Mouse (Mus musculus): ENCODE measurements around the gene Rtkn2.

Rtkn2 gene

GRCm38 (mm10) chr10:67996171-67996570 is 16.8 kb downstream of the Rtkn2 start:
- DNase-seq (ENCODE audit: low read depth, low spot score) = peak; percentile 40

GRCm38 (mm10) chr10:67998116-67998635 is 18.8 kb downstream of the Rtkn2 start:
- DNase-seq (ENCODE audit: low read depth, low spot score) = peak; percentile 91

DNA sequence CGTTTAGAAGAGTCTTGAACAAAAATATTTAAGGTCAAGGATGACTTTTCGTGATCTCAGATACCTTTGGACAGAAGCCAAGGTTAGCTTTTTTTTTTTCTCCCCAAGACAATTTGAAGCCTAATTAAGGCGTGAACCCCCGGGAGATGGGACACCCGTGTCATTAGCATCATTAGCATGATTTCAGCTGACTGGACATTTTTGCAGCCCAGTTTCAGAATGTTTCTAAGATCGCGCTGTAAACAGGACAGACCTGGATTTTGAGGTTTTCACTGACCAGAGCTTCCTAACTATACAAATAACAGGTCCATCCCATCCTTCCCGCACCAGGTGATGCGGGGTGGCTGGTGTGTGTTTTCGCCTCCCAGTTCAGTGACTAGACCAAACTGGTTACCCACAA is 19.8 kb downstream of the Rtkn2 start:
- DNase-seq (ENCODE audit: low read depth, low spot score) = no peak

GRCm38 (mm10) chr10:68001456-68001855 is 22.1 kb downstream of the Rtkn2 start:
- peak; percentile 73 for DNase-seq (ENCODE audit: low read depth, low spot score)

- no peak for DNase-seq (ENCODE audit: low read depth, low spot score)
These were observed 24.5 kb downstream of the Rtkn2 start for GRCm38 (mm10) chr10:68003651-68004422.

DNA sequence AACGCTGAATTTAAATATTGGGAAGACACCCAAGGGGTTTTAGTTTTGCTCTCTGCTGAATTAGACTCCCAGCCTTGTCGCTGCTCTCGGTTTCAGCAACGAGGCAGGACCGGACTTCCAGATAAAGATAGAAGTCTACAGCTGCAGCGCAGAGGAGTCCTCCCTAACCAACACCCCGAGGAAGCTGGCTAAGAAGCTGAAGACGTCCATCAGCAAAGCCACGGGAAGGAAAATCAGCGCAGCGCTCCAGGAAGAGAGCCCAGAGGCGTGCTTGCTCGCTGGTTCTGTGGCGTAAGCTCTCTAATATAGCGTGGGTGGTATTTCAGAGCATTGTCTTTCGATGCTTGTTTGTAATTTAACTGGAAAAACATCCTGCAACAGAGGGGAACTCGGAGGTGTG is 26.0 kb downstream of the Rtkn2 start:
- DNase-seq (ENCODE audit: low read depth, low spot score) = no peak

- DNase-seq (ENCODE audit: low read depth, low spot score) = no peak
These were observed 27.1 kb downstream of the Rtkn2 start for GRCm38 (mm10) chr10:68006491-68006890.

GRCm38 (mm10) chr10:68007103-68007502 is 27.7 kb downstream of the Rtkn2 start:
- no peak for DNase-seq (ENCODE audit: low read depth, low spot score)

DNA sequence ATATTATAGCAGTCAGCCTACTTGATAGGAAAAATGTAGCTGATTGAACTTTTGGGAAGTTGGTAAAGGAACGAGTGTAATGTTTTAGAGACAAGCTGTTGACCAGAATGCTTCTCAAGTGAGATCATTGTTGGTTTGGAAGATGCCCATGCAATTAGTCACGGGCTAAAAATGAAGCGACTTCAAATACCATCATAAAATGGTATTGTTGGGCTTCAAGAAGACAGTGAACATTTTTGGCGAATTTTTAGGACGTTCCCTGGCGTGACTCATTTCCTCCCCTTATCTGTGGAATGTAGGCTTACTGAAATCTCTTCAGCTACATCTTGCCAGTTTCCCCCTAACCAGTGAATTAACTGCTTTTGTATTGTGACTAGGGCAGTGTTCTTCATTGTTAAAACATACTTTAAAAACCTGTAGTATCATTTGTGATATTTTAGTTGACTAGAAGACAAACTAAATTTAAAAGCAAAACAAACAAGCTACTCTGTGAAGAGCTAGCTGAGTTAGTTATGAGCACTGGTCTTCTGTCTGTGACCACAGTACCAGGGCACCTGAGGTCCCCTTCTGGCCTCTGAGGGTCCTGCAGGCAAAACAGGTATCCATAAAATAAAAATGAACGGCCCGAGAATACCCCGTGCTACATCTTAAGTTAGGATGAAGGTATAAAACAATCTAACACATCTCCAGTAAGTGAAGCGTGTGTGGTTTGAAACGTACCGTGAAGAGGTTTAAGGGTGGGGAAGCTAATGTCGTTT is 29.0 kb downstream of the Rtkn2 start:
- peak; percentile 35 for DNase-seq (ENCODE audit: low read depth, low spot score)

DNA sequence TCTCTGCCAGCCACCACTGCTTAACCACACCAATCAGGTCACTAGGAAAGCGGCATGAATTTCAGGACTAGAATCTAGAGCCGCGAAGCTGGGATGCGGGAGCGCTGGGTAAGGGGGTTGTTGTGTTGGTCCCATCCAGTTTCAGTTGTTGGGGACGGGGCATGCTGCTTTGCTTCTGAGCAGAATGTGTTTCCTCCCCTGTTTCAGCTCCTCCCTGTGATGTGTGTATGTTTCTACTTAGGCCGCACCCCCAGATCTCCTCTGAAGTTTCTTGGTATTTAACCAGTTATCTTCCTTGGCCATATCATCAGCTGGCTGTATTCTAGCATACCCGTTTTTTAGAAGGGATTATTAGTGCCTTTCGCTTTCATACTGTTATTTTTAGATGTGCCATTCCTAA is 29.9 kb downstream of the Rtkn2 start:
- peak; percentile 76 for DNase-seq (ENCODE audit: low read depth, low spot score)

- DNase-seq (ENCODE audit: low read depth, low spot score) = peak; percentile 48
These were observed 30.5 kb downstream of the Rtkn2 start for GRCm38 (mm10) chr10:68009867-68010266.

GRCm38 (mm10) chr10:68013137-68013536 is 33.8 kb downstream of the Rtkn2 start:
- DNase-seq (ENCODE audit: low read depth, low spot score) = peak; percentile 83

DNA sequence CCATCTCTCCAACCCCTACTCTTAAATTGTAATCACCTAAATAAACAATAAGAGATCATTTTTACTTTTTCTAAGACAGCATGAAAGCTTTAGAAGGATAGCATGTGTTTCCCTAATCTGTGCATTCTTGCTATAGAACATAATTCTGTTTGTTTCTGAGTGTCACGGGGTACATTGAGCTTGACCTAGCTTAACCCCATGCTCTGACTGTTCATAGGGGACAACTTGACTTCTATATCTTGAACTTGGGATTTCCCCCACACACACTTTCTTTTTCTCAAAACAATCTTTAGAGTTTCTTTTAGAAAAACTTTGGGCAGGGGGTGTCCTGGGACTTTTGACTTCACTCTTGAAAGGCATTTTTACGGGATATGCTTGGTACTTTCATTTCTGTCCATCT is 41.4 kb downstream of the Rtkn2 start:
- DNase-seq (ENCODE audit: low read depth, low spot score) = no peak

DNA sequence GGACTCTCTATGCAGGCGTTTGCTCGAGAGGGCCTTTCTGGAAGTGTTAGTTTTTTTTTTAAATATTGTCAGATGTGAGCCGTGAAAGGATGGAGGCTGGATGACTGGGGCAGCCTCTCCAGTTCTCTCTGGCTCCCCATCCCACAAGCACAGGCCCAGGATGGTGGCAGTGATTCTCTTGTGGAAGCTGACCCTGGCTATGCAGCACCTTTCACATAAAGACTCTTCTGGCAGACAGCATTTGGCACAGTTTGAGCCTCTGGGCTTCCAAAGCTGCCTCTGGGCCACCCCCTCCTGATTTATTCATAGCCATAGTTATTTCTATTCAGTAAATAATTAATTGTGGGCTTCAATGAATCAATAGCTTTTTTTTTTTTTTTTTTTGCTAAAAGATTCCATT is 46.3 kb downstream of the Rtkn2 start:
- no peak for DNase-seq (ENCODE audit: low read depth, low spot score)

- DNase-seq (ENCODE audit: low read depth, low spot score) = no peak
These were observed 49.1 kb downstream of the Rtkn2 start for GRCm38 (mm10) chr10:68028327-68029080.

DNA sequence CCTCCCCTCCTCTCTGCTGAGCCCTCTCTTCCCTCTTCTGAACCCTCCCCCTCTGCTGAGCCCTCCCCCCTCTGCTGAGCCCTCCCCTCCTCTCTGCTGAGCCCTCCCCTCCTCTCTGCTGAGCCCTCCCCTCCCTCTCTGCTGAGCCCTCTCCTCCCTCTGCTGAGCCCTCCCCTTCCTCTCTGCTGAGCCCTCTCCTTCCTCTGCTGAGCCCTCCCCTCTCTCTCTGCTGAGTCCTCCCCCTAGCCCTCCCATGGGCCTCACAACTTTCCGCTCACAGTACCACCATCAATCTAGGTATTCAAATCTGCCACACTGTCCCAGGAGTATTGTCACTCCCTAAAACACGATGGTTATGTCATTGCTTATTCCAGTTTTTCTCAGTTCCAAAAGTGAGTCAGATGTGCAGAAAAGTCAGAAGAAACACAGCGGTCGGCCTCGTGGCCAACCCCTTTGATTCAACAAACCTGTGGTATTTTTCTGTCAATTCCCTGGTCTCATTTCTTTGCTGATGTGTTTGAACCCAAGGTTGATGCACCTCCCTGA is 49.8 kb downstream of the Rtkn2 start:
- peak; percentile 96 for DNase-seq (ENCODE audit: low read depth, low spot score)

DNA sequence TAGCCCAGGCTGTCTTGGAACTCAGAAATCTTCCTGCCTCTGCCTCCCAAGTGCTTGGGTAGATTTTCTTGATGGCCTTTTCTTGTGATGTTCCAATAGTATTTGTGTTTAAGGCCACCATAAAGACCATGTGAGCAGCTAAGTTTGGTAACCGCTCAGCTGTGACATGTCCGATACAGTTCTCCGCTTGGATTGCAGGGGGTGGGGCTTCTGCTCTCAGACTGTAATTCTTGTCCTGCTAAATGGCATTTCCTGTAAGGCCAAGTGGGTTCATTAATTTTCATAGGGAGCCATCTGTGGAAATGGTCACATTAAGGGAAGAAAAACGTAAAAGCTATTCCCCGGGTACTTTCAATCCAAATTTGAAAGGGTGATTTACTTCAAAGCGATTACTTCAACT is 50.7 kb downstream of the Rtkn2 start:
- no peak for DNase-seq (ENCODE audit: low read depth, low spot score)

DNA sequence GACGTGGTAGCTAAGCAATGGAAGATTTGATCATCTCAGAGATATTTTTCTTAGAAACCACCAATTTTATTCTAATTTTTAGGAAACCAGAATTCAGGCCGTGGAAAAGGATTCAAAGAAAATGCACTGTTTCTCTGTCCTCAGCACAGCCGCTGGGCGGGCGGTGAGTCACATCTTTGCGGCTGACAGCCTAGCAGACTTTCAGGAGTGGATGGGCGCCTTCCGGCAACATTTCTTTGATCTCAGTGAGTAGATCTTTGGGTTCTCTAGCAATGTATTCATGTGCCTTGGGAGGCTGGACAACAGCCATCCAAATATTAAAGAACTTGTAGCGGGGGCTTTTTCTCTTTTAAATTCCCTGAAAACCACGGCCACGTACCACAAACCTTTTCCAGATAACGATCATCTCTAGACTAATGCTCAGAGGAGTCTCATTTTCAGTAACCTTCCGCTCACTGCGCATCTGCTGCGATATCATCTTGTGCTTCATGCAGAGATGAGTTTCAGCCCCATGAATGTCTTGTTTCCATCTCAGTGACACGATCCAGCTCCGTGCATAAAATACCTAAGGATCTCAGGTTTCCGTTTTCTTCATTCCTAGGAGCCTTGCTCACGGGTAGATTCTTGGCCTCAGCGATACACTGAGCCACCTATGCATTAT is 56.5 kb downstream of the Rtkn2 start:
- DNase-seq (ENCODE audit: low read depth, low spot score) = no peak

GRCm38 (mm10) chr10:68036368-68036980 is 57.1 kb downstream of the Rtkn2 start:
- DNase-seq (ENCODE audit: low read depth, low spot score) = no peak

- no peak for DNase-seq (ENCODE audit: low read depth, low spot score)
These were observed 59.7 kb downstream of the Rtkn2 start for GRCm38 (mm10) chr10:68038997-68039624.
